Mouse (Mus musculus): ENCODE results near the gene Hectd4. TPM values are rescaled to one million over a fixed set of nuclear protein-coding genes. Genes with fewer than 3 reads are reported as not detected.
"Not testable (repeated sequence)": the region's sequence is repeated elsewhere in the genome, so short reads cannot be mapped to it uniquely, and the experiment has no call there.

The Hectd4 gene
- total RNA-seq, 2 experiments from 2014 or later = 18.7 to 27.8 TPM

- no peak for DNase-seq
Observed at GRCm38 (mm10) chr5:121361696-121362095, 141.7 kb downstream of the Hectd4 start.

DNA sequence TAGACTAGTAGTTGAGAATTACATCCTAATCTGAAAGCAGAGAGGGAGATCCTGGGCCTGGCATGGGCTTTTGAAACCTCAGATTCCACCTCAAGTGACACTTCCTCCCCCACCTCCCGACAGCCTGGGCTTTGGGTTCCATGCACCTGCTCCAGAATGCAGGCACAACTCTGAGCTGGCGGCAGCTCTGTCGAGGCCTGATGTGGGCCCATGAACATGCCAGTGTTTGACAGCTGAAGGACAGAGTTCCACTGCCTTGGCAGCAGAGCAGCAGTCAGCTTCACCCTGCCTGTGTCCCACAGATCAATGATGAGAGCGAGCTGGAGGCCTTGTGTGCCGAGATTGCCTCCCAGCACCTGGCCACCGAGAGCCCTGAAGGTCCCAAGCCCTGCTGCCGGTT, 143.4 kb downstream of the Hectd4 start:
- peak; percentile 27 for DNase-seq

DNA sequence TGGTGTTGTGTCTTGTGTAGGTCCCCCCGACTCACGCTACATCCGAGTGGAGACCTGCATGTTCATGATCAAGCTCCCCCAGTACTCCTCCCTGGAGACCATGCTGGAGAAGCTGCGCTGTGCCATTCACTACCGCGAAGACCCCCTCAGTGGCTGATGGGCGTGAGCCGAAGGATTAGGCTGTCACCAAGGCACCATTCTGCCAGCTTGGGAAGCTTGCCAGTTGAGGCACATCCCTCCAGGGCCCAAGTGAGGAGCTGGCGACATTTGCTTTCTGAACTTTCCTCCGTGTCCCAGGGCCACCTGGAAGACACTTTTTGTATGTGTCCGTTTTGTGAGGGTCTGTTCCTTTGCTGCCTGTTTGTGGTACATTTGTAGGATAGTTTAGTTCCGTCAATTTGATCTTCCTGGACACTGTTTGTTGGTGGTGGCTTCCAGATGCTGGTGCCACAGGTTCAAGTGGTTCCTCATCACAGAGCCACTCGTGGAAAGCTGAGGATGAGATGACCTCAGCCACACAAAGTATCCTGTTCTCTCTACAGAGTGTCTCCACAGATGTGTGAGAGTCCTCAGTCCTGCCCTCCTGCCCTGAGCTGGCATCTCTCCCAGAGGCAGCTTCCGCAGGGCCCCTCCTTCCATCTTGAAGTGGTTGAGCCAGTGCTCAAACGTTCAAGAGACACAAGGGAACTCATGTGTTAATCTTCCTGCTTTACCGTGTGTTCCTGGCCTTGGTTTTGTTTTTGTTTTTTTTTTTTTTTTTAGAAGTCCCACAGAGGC, 146.6 kb downstream of the Hectd4 start:
- DNase-seq = no peak

DNA sequence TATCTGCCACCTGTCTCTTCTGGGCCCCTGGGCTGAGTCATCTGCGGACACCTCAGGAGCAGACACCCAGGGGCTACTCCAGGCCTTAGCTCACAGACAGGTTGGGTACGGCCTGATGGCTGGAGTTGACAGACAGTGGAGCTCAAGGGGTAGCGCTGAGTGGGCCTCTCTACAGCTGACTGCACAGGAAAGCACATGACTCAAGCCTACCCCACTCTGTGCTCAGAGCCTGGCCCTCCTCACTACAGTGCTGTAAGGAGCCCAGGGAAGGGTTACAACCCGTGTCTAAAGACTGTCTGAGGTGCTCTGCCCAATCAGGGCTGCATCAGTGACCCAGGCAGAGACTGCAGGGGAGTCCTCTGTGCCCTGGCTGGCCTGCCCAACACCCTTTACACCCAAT, 147.2 kb downstream of the Hectd4 start:
- DNase-seq = no peak

GRCm38 (mm10) chr5:121371712-121372111, 151.7 kb downstream of the Hectd4 start:
- DNase-seq = no peak

DNA sequence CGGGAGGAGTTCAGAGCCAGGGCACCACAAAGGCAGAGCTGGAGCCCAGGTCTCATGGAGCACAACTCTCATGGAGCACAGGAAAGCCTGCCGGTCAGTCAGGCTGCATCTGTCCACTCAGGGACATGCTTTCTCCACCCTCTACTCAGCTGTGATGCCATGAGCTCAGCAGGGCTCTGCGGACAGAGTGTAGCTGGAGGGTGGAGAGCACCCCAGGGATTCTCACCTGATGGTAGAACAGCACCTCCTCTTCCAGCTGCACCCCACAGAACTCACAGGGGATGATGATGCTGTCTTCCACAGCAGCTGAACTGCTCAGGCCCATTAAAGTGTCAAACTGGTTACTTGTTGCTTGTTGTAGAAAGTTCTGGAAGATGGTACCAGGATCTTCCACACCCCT, 154.8 kb downstream of the Hectd4 start:
- no peak for DNase-seq

DNA sequence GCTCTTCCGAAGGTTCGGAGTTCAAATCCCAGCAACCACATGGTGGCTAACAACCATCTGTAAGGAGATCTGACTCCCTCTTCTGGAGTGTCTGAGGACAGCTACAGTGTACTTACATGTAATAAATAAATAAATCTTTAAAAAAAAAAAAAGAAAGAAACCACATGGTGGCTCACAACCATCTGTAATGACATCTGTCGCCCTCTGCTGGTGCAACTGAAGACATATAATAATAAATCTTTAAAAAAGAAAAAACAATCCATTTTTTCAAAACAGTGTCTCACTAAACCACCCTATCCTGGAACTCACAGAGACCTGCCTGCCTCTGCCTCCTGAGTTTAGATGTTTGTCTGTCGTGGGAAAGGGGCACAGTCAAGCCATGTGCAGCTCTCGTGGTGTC, 157.0 kb downstream of the Hectd4 start:
- not testable (repeated sequence) for DNase-seq

GRCm38 (mm10) chr5:121378678-121379256, 158.7 kb downstream of the Hectd4 start:
- no peak for DNase-seq

- no peak for DNase-seq
Observed at GRCm38 (mm10) chr5:121380692-121381091, 160.7 kb downstream of the Hectd4 start.

GRCm38 (mm10) chr5:121383857-121384756, 164.1 kb downstream of the Hectd4 start:
- DNase-seq = no peak

DNA sequence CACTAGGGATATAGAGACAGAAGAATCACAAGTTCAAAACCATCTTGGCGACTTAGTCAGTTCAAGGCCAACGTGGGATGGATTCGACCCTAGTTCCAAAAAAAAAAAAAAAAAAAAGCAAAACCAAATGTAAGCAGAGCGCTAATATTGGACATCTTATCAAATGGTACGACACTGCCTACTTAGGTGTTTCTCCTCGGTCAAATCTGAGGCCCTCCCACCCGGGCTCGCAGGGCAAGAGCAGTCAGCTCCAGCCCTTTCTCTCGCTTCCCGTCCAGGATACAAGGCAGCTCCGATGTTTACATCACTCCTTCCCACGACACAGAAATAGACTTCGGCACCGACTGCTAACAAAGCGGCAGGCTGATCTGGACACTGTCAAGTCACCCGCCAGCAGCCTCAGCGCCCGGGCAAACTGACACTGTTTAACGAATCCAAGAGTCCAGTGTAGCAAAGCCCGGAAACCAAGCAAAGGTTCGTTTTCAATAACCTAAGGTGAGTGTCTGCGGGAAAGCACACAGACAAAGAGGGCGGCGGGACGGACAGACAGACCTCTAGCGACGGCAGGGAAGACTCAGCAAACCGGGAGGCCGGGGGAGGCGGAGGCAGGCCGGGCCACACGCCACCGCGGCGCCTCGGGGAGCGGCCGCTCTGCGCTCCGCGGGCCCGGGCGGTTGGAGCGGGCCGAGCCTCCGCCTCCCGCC, 164.9 kb downstream of the Hectd4 start:
- DNase-seq = no peak

DNA sequence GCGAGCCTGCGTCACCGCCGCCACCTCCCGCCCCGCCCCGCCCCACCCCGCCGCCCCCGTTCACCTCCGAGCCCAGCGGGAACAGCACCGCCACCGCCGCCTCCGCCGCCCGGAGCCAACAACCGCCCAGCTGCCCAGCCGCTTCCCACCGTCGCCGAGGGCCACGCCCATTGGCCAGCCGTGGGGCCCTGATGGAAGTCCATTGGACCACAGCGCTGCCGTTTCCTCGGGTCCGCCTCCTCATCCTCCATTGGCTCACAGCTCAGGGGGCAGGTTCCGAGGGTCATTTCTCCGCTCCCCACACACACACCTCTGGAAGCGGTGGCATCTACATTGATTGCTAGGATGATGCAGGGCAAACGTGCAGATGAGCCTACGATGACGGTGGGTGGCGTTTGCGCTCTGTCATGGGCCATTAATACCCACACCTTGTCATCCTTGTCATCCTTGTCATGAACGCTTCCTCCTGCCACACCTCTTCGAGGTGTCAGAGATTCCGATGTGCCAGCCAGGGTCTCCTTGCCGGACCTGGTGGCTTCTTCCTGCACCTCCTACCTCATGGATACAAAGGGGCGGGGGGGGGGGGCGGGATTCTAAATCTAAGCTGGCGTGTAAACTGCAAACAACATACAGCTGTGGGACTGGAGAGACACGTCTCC, 165.6 kb downstream of the Hectd4 start, which contains the start of gene Trafd1:
Trafd1 (minus strand) TSS at position 172 of the 659 bp plus-strand sequence.
- peak; percentile 97 for DNase-seq

DNA sequence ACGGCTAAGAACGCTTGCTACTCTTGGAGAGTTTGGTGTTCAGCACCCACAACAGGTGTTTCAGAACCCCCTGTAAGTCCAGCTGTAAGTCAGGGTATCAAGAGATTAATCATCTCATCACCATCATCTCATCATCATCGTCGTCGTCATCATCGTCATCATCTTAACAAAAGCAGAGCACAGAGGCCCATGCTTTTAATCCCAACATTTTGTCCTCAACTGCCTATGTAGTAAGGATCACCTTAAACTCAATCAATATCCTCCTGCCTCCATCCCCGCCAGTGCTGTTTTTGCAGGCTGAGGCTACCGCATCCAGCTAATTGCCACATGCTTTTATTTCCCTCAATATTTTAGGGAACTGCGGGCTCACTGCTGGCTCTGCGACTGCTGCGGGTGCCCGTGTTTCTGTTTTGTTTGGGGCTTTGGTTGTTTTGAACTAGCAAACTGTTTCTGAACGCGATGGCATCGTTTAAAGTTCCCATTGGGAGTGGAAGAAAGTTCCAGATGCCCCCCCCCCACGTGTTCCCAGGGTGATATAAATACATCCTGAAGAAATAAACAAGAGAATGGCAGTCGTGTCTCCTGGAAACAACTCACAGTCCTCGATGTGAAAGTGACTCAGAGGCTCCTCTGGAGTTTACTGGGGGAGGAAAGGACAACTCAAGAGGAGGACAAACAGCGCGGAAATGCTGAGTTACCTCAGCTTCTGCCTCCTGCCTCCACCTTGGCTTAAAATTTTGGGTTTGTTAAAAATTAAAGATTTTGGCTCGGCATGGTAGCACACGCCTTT, 166.3 kb downstream of the Hectd4 start:
- DNase-seq = no peak

DNA sequence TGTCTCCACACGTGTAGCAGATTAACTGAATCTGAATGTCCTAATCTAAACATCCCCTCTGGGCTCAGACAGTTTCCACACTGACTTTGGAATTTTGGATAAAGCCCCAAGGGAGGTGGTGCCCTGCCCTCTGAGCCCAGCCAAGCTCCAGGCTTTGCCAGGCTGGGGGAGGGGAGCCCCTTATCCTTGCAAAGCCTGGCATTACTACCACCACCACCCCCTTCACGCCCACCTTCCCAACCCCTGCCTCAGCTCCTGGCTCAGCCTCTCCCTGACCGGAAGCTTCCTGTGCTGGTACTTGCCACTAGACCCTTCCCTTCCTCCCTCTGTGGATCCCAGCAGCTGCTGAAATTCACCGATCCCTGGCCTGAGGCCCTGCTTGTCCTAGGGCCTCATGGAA, 167.1 kb downstream of the Hectd4 start:
- peak; percentile 59 for DNase-seq

- DNase-seq = peak; percentile 47
Observed at GRCm38 (mm10) chr5:121389106-121389505, 169.1 kb downstream of the Hectd4 start.

DNA sequence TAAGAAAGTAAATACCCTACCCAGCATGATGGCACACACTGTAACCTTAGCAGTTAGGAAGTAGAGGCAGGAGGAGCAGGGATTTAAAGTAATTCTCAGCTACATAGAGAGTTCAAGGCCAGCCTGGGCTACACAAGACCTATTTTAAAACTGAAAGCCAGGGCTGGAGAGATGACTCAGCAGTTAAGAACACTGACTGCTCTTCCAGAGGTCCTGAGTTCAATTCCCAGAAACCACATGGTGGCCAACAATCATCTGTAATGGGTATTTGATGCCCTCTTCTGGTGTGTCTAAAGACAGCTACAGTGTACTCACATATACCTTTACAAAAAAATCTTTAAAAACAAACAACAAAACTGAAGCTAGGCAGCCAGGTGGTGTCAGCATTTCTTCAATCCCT, 169.7 kb downstream of the Hectd4 start:
- no peak for DNase-seq

GRCm38 (mm10) chr5:121392667-121393380, 172.8 kb downstream of the Hectd4 start:
- peak; percentile 63 for DNase-seq

- DNase-seq = no peak
Observed at GRCm38 (mm10) chr5:121393402-121393801, 173.4 kb downstream of the Hectd4 start.

- DNase-seq = no peak
Observed at GRCm38 (mm10) chr5:121395621-121396020, 175.6 kb downstream of the Hectd4 start.

Measured in adrenal gland, postnatal 10 days (tissue).